Mouse (Mus musculus) ovary, postnatal 36 days (tissue): ENCODE data around the gene Slc12a8.

Experiments
- DNase-seq: peaks from one replicate; pipeline ENCODE4 v3.0.0; 2022; ENCODE audit warnings: low spot score, mixed read lengths

The Slc12a8 gene

GRCm38 (mm10) chr16:33544346-33544745, 27.2 kb downstream of the Slc12a8 start:
- DNase-seq, result no peak

- no peak for DNase-seq
Measured at GRCm38 (mm10) chr16:33545530-33545929, 28.4 kb downstream of the Slc12a8 start.

- DNase-seq, result no peak
Measured at GRCm38 (mm10) chr16:33553689-33554342, 36.7 kb downstream of the Slc12a8 start.

- no peak for DNase-seq
Measured at GRCm38 (mm10) chr16:33558121-33558520, 41.0 kb downstream of the Slc12a8 start.

GRCm38 (mm10) chr16:33560281-33560680, 43.2 kb downstream of the Slc12a8 start:
- DNase-seq, result peak; percentile 90

GRCm38 (mm10) chr16:33561308-33562009, 44.3 kb downstream of the Slc12a8 start:
- no peak for DNase-seq

GRCm38 (mm10) chr16:33562874-33563537, 45.9 kb downstream of the Slc12a8 start:
- DNase-seq, result no peak

- no peak for DNase-seq
Measured at GRCm38 (mm10) chr16:33563538-33564013, 46.4 kb downstream of the Slc12a8 start.

- no peak for DNase-seq
Measured at GRCm38 (mm10) chr16:33566467-33566866, 49.3 kb downstream of the Slc12a8 start.

GRCm38 (mm10) chr16:33567736-33568135, 50.6 kb downstream of the Slc12a8 start:
- DNase-seq, result no peak

GRCm38 (mm10) chr16:33568269-33569016, 51.3 kb downstream of the Slc12a8 start:
- DNase-seq, result no peak

GRCm38 (mm10) chr16:33572646-33573045, 55.5 kb downstream of the Slc12a8 start:
- no peak for DNase-seq

GRCm38 (mm10) chr16:33573703-33574102, 56.6 kb downstream of the Slc12a8 start:
- no peak for DNase-seq

- DNase-seq, result no peak
Measured at GRCm38 (mm10) chr16:33575728-33576127, 58.6 kb downstream of the Slc12a8 start.

- no peak for DNase-seq
Measured at GRCm38 (mm10) chr16:33576271-33577189, 59.4 kb downstream of the Slc12a8 start.

- no peak for DNase-seq
Measured at GRCm38 (mm10) chr16:33578462-33578861, 61.3 kb downstream of the Slc12a8 start.

GRCm38 (mm10) chr16:33580331-33580730, 63.2 kb downstream of the Slc12a8 start:
- no peak for DNase-seq

- no peak for DNase-seq
Measured at GRCm38 (mm10) chr16:33580736-33581241, 63.7 kb downstream of the Slc12a8 start.

- no peak for DNase-seq
Measured at GRCm38 (mm10) chr16:33581661-33582099, 64.6 kb downstream of the Slc12a8 start.

GRCm38 (mm10) chr16:33582495-33582894, 65.4 kb downstream of the Slc12a8 start:
- DNase-seq, result no peak

- DNase-seq, result no peak
Measured at GRCm38 (mm10) chr16:33583333-33583732, 66.2 kb downstream of the Slc12a8 start.
